Mouse (Mus musculus): ENCODE results near the gene Tfb1m. TPM values are rescaled to one million over a fixed set of nuclear protein-coding genes. Genes with fewer than 3 reads are reported as not detected.

Tfb1m gene
- 9.5 and 12.6 TPM in 2 replicates for polyA plus RNA-seq (2012; rRNA removed)

DNA sequence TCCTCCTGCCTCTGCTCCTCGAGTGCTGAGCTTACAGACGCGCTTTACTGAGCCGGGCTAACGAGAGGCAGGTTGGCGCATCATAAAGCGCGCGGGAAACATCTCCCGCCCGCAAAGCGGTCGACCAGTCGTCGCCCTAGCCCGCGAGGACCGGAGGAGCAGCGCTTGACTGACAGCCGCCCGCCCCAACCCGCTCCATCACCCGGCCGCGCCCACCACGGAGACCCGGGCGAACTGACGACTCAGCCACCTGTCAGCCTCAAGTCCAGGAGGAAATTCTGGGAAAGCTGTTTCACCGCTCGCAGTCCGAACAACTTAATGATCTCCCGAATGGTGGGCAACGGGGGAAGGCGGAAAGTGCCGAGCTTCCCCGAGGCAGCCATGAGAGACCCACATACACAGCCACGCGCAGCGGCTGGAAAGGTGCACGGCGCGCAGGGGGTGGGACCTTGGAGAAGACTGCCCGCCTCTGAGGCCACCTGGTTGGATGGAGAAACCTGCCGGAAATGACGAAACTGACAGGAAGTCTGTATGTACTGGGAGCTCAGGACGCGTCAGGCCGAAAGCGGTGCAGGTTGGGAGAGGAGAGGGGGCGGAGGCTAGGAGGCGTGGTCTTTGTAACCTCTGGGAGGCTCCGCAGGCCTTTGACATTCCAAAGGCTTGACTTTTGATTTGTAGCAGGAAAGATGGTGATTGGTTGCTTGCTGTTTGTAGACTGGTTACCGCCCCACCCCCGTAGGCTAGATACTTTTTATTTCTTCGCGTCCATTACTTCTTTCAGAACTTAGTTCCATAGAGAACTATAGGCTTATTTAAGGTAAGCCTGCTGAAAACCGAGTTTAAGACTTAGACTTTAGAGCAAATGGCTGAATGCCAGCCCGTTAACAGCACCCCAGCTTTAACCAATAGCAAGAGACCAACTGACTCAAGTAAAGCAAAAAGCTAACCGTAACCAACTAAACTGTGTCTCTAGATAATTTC lies at the start of gene Tfb1m:
TSS of gene Tfb1m (minus strand) at position 451 of the 981 bp plus-strand sequence.
- DNase-seq (ENCODE audit: low read depth), result peak; percentile 100
- TF ChIP-seq CTCF (IDR thresholded peaks at IDR 0.05; ENCODE audit: borderline replicate concordance, extremely low read depth, insufficient read depth, insufficient read length), result no peak
- TF ChIP-seq POLR2A (IDR thresholded peaks at IDR 0.05; ENCODE audit: borderline replicate concordance, extremely low read depth, insufficient read depth, insufficient read length, poor library complexity, severe bottlenecking), result peak; percentile 30; the same call in 1 of the 2 replicates

DNA sequence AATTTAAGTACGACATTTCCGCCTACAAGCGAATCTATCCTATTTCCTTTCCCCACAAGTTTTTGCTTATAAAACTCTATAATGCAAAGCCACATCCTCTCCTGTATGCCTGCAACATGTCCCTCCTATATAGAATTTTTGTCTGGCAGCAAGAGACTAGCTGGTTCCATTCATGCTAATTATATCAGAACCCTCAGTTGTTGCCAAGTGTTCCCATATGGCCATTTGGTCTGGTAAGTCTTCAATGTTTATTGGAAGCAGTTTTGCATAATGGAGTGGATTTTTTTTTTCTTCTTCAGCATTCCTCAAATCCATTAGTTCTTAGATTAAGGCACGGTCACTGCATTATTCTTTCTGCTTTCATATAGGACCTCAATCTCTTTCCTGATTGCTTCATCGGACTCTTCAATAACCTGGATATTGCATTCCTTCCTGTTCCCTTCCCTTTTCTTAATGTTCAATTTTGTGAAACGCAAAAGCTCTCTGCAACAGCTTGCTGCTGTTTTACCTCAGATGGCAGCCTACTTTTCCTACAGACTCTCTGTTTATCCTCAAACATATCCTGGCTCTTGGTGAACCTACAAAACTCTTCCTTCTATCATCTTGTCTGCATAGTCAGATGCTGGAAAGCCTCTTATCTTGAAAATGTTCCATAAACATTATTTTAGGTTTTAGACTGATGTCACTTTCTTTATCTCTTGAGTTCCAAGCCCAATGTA lies 45.5 kb upstream of the Tfb1m start:
- peak; percentile 86 for DNase-seq (ENCODE audit: low read depth)
- TF ChIP-seq POLR2A (IDR thresholded peaks at IDR 0.05; ENCODE audit: borderline replicate concordance, extremely low read depth, insufficient read depth, insufficient read length, poor library complexity, severe bottlenecking) (no peak), CTCF (IDR thresholded peaks at IDR 0.05; ENCODE audit: borderline replicate concordance, extremely low read depth, insufficient read depth, insufficient read length) (no peak)

- DNase-seq (ENCODE audit: low read depth), result no peak
- TF ChIP-seq POLR2A (IDR thresholded peaks at IDR 0.05; ENCODE audit: borderline replicate concordance, extremely low read depth, insufficient read depth, insufficient read length, poor library complexity, severe bottlenecking) (no peak), CTCF (IDR thresholded peaks at IDR 0.05; ENCODE audit: borderline replicate concordance, extremely low read depth, insufficient read depth, insufficient read length) (no peak)
These were observed 40.8 kb upstream of the Tfb1m start for GRCm38 (mm10) chr17:3598393-3598792.

DNA sequence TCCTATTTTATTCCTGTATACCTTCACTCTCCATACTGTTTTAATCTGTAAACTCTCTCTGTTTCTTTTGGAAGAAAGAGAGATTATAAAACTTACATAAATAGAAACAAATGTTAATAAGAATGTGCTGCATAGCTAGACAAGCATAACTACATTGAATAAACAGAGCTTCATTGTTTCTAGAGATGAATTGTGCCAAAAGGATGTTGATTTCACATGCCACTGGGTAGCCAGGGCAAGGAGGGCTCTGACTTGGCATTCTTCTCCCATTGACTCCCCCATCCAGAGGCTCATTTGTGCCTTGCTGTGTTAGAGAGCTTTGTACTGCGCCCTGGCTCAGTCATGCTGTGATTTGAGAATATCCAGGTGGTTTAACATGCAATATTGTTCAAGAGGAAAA lies 40.3 kb upstream of the Tfb1m start:
- no peak for DNase-seq (ENCODE audit: low read depth)
- no peak for TF ChIP-seq CTCF (IDR thresholded peaks at IDR 0.05; ENCODE audit: borderline replicate concordance, extremely low read depth, insufficient read depth, insufficient read length)
- TF ChIP-seq POLR2A (IDR thresholded peaks at IDR 0.05; ENCODE audit: borderline replicate concordance, extremely low read depth, insufficient read depth, insufficient read length, poor library complexity, severe bottlenecking), result no peak

- TF ChIP-seq POLR2A (IDR thresholded peaks at IDR 0.05; ENCODE audit: borderline replicate concordance, extremely low read depth, insufficient read depth, insufficient read length, poor library complexity, severe bottlenecking) (no peak), CTCF (IDR thresholded peaks at IDR 0.05; ENCODE audit: borderline replicate concordance, extremely low read depth, insufficient read depth, insufficient read length) (no peak)
These were observed 39.5 kb upstream of the Tfb1m start for GRCm38 (mm10) chr17:3597130-3597529.

DNA sequence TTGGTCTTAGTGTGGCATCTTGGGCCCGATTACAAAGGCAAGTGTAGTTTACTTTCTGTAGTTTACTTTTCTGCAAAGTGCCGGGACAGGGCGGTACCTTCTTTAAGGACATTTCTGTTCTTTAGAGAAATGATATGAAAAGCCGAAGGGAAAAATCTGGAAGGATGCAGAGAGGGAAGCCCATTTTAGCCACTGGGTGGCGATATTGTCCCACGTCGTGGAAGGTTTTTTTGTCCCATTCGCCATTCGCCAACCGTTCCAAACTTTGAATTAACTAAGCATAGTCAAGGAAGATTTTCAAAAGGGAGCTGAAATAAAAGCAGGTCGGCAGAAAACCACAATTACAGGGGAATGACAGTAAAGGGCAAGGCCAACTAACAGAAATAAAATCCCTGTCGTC lies 13.3 kb upstream of the Tfb1m start:
- DNase-seq (ENCODE audit: low read depth), result peak; percentile 90
- TF ChIP-seq CTCF (IDR thresholded peaks at IDR 0.05; ENCODE audit: borderline replicate concordance, extremely low read depth, insufficient read depth, insufficient read length) (peak; percentile 94), POLR2A (IDR thresholded peaks at IDR 0.05; ENCODE audit: borderline replicate concordance, extremely low read depth, insufficient read depth, insufficient read length, poor library complexity, severe bottlenecking) (no peak)

More at GRCm38 (mm10) chr17:3597130-3597529, 39.5 kb upstream of the Tfb1m start:
- DNase-seq (ENCODE audit: low read depth), result peak; percentile 41

DNA sequence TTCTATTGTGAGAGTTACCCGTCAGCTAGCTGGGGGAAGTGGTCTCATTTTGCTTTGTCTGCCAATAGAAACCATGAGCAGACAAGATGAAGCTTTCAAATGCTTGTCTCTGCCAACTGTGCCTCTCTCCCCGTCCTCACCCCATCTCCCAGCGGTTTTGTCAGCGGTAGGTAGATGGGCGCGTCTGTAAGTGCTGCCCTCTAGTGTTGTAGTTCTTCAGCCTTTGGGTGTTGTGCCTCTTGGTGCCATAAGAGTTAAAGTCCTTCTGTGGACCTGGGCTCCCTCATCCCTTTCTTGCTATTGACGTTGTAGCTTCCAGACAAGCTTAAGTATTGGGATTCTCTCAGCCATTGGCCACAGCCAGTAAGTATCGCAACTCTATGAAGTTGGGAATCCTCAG lies 4.8 kb upstream of the Tfb1m start:
- TF ChIP-seq CTCF (IDR thresholded peaks at IDR 0.05; ENCODE audit: borderline replicate concordance, extremely low read depth, insufficient read depth, insufficient read length), result 0 out of 2 replicates have a peak, but pooled peaks have one; percentile 23
- no peak for TF ChIP-seq POLR2A (IDR thresholded peaks at IDR 0.05; ENCODE audit: borderline replicate concordance, extremely low read depth, insufficient read depth, insufficient read length, poor library complexity, severe bottlenecking)
- DNase-seq (ENCODE audit: low read depth), result no peak

- TF ChIP-seq CTCF (IDR thresholded peaks at IDR 0.05; ENCODE audit: borderline replicate concordance, extremely low read depth, insufficient read depth, insufficient read length) (no peak), POLR2A (IDR thresholded peaks at IDR 0.05; ENCODE audit: borderline replicate concordance, extremely low read depth, insufficient read depth, insufficient read length, poor library complexity, severe bottlenecking) (no peak)
- DNase-seq (ENCODE audit: low read depth), result peak; percentile 34
These were observed 3.0 kb upstream of the Tfb1m start for GRCm38 (mm10) chr17:3560534-3560933.

DNA sequence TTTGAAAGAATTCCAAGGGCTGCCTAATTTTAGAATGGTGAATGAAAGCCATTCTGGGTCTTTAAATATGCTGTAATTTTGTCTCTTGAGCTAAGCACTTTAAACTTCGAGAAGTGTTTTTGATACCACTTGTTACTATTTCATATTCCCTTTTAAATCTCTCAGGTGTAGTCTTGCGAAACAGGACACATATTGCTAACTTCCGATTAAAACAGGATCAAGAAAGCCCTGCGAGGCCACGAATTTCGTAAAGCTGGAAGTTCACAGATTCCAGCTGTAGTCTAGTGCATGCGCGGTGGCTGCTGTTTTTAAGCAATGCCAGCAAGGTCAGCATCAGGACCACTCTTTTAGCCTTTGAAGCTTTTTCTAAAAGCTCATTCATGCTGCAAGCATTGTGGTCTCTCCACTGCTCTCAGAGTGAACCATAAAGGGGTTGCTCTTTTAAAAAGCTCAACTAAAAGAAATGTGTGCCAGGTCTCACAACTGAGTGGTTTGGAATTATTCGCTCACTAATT lies 832 bp upstream of the Tfb1m start:
- TF ChIP-seq POLR2A (IDR thresholded peaks at IDR 0.05; ENCODE audit: borderline replicate concordance, extremely low read depth, insufficient read depth, insufficient read length, poor library complexity, severe bottlenecking) (no peak), CTCF (IDR thresholded peaks at IDR 0.05; ENCODE audit: borderline replicate concordance, extremely low read depth, insufficient read depth, insufficient read length) (no peak)

GRCm38 (mm10) chr17:3556251-3556650 lies 1.3 kb downstream of the Tfb1m start:
- DNase-seq (ENCODE audit: low read depth), result no peak
- no peak for TF ChIP-seq POLR2A (IDR thresholded peaks at IDR 0.05; ENCODE audit: borderline replicate concordance, extremely low read depth, insufficient read depth, insufficient read length, poor library complexity, severe bottlenecking)
- no peak for TF ChIP-seq CTCF (IDR thresholded peaks at IDR 0.05; ENCODE audit: borderline replicate concordance, extremely low read depth, insufficient read depth, insufficient read length)

More for the DNA sequence above, 832 bp upstream of the Tfb1m start:
- peak; percentile 56 for DNase-seq (ENCODE audit: low read depth)

- TF ChIP-seq POLR2A (IDR thresholded peaks at IDR 0.05; ENCODE audit: borderline replicate concordance, extremely low read depth, insufficient read depth, insufficient read length, poor library complexity, severe bottlenecking), result no peak
- no peak for TF ChIP-seq CTCF (IDR thresholded peaks at IDR 0.05; ENCODE audit: borderline replicate concordance, extremely low read depth, insufficient read depth, insufficient read length)
- peak; percentile 70 for DNase-seq (ENCODE audit: low read depth)
These were observed 9.9 kb downstream of the Tfb1m start for GRCm38 (mm10) chr17:3547725-3548124.

All from brain, embryonic 14.5 days (tissue).